12 mouse cellular contexts compared by ENCODE assay signal in genomic region chr8:71631897-71632296, GRCm38 (mm10).
"Had no signal": no experiment of that assay in that cellular context is flagged by ENCODE, and none has a peak within 500 bp of the region (broad histone marks: within the 10 kb centered on the region; RNA-seq: fewer than 3 reads in every experiment).

No protein-coding gene starts in this region.

- H3K4me3 ChIP-seq: limb, embryonic 15.5 days; midbrain, embryonic 15.5 days; stomach, embryonic 15.5 days had no signal

- H3K9me3 ChIP-seq: limb, embryonic 15.5 days; midbrain, embryonic 15.5 days; stomach, embryonic 15.5 days had no signal

- H3K27ac ChIP-seq: limb, embryonic 15.5 days; liver, embryonic 14.5 days; midbrain, embryonic 15.5 days; stomach, embryonic 15.5 days had no signal

- H3K9ac ChIP-seq: limb, embryonic 15.5 days; liver, embryonic 14.5 days; midbrain, embryonic 15.5 days; stomach, embryonic 15.5 days had no signal

- DNase-seq: kidney, adult 2 months; kidney, postnatal 25 days; layer of hippocampus, adult 9-11 months; layer of hippocampus, postnatal 36 days; right cerebral cortex, postnatal 14 days; thymus, postnatal 14 days had no signal

- H3K4me2 ChIP-seq: limb, embryonic 15.5 days; midbrain, embryonic 11.5 days; midbrain, embryonic 15.5 days; stomach, embryonic 15.5 days had no signal

- ATAC-seq: intestine, embryonic 16.5 days; midbrain, embryonic 15.5 days had no signal

- H3K36me3 ChIP-seq: limb, embryonic 15.5 days; stomach, embryonic 15.5 days had no signal
